Mouse (Mus musculus) cortical plate, adult 2 months (tissue): ENCODE measurements around the gene Xpot.

Experiments used
- CTCF ChIP-seq: fragments of 200-500 bp; IDR thresholded peaks from 2 replicates; pipeline ENCODE4 v1.5.1; 2011; ENCODE audit warnings: mild to moderate bottlenecking, control low read depth, low read length; ENCODE audit not compliant: insufficient read depth; ENCODE audit errors: extremely low read depth
- POLR2A ChIP-seq: fragments of 200-500 bp; IDR thresholded peaks from 2 replicates; pipeline ENCODE4 v1.6.1; 2011; ENCODE audit warnings: mild to moderate bottlenecking, low read length, control low read depth; ENCODE audit not compliant: insufficient read depth; ENCODE audit errors: extremely low read depth

DNA sequence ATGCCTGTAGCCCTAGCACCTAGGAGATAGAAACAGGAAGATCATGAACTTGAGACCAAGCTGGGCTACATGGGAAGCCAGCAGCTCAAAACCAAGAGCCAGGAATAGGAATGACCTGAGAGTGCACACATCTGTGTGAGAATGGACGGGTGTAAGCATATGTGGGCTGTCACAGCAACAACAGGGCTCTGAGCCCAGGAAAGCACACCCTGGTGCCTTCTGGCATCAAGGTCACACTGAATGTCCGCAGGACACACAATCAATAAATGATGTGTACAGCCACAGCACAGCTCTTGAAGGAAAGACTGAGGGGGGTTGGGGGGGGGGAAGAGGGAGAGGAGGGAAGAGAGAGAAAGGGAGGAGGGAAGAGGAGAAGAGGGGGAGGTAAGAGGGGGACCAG is 67.9 kb downstream of the Xpot start:
- TF ChIP-seq CTCF (no peak), POLR2A (no peak)
